Comparison of ENCODE assay signal across 27 mouse cellular contexts in genomic region chr10:73887771-73888170, GRCm38 (mm10).
DNase-seq lines count a peak whose midpoint lies in the region; ATAC-seq and TF ChIP-seq lines count a peak whose summit lies in the region.
"Had no signal": no experiment of that assay in that cellular context is flagged by ENCODE, and none has a peak within 500 bp of the region (broad histone marks: within the 10 kb centered on the region; RNA-seq: fewer than 3 reads in every experiment).

No protein-coding gene starts in this region.

- TF ChIP-seq CTCF in hindbrain, postnatal 0 days (IDR thresholded peaks at IDR 0.05; ENCODE audit: low read depth) = no peak
- no peak for TF ChIP-seq CTCF in brain, embryonic 14.5 days (IDR thresholded peaks at IDR 0.05; ENCODE audit: borderline replicate concordance, extremely low read depth, insufficient read depth, insufficient read length)

- ATAC-seq in hindbrain, postnatal 0 days = no peak
- ATAC-seq in hindbrain, embryonic 11.5 days (ENCODE audit: low FRiP score) = no peak
- ATAC-seq: forebrain, postnatal 0 days had no signal

- no peaks in the 10 kb centered on the region for H3K36me3 ChIP-seq in hindbrain, postnatal 0 days (ENCODE audit: insufficient read depth, low read length)
- no peaks in the 10 kb centered on the region for H3K36me3 ChIP-seq in hindbrain, embryonic 11.5 days (ENCODE audit: control insufficient read depth, insufficient read depth, low read length)
- H3K36me3 ChIP-seq: embryonic facial prominence, embryonic 15.5 days; forebrain, embryonic 12.5 days; G1E; heart, embryonic 13.5 days; kidney, embryonic 15.5 days; liver, embryonic 15.5 days; midbrain, embryonic 12.5 days; stomach, embryonic 15.5 days had no signal

- no peak overlapping the region for H3K4me3 ChIP-seq in hindbrain, postnatal 0 days (ENCODE audit: low read length)
- H3K4me3 ChIP-seq in hindbrain, embryonic 11.5 days (ENCODE audit: low read depth, low read length) = no peak overlapping the region
- H3K4me3 ChIP-seq: embryonic facial prominence, embryonic 15.5 days; forebrain, embryonic 12.5 days; heart, embryonic 13.5 days; kidney, embryonic 15.5 days; liver, embryonic 15.5 days; midbrain, embryonic 12.5 days; stomach, embryonic 15.5 days had no signal

- TF ChIP-seq POLR2A in brain, embryonic 14.5 days (IDR thresholded peaks at IDR 0.05; ENCODE audit: borderline replicate concordance, extremely low read depth, insufficient read depth, insufficient read length, poor library complexity, severe bottlenecking) = no peak

- H3K9me3 ChIP-seq in hindbrain, postnatal 0 days (ENCODE audit: low read length) = no peaks in the 10 kb centered on the region
- H3K9me3 ChIP-seq in hindbrain, embryonic 11.5 days (ENCODE audit: control insufficient read depth, low read length) = no peaks in the 10 kb centered on the region
- H3K9me3 ChIP-seq: embryonic facial prominence, embryonic 15.5 days; forebrain, embryonic 12.5 days; heart, embryonic 13.5 days; kidney, embryonic 15.5 days; liver, embryonic 15.5 days; midbrain, embryonic 12.5 days; stomach, embryonic 15.5 days had no signal

- H3K4me1 ChIP-seq in hindbrain, postnatal 0 days (ENCODE audit: insufficient read depth, low read length) = no peaks in the 10 kb centered on the region
- no peaks in the 10 kb centered on the region for H3K4me1 ChIP-seq in hindbrain, embryonic 11.5 days (replicated peaks; ENCODE audit: control insufficient read depth, insufficient read depth, low read length)
- H3K4me1 ChIP-seq: embryonic facial prominence, embryonic 15.5 days; forebrain, embryonic 12.5 days; heart, embryonic 13.5 days; kidney, embryonic 15.5 days; liver, embryonic 15.5 days; midbrain, embryonic 12.5 days; stomach, embryonic 15.5 days had no signal

- 66% methylated on average over 4 of the region's 4 CpGs for WGBS in hindbrain, postnatal 0 days
- 84% methylated on average over 4 of the region's 4 CpGs for WGBS in hindbrain, embryonic 11.5 days

- no peak overlapping the region for H3K9ac ChIP-seq in hindbrain, postnatal 0 days (replicated peaks; ENCODE audit: low read length)
- no peak overlapping the region for H3K9ac ChIP-seq in hindbrain, embryonic 11.5 days (ENCODE audit: low read depth, low read length)
- H3K9ac ChIP-seq: embryonic facial prominence, embryonic 15.5 days; forebrain, embryonic 12.5 days; forebrain, postnatal 0 days; heart, embryonic 13.5 days; kidney, embryonic 15.5 days; liver, embryonic 15.5 days; lung, embryonic 14.5 days; midbrain, embryonic 12.5 days; stomach, embryonic 15.5 days had no signal

- no peak overlapping the region for H3K4me2 ChIP-seq in hindbrain, postnatal 0 days (ENCODE audit: low read depth, low read length)
- no peak overlapping the region for H3K4me2 ChIP-seq in hindbrain, embryonic 11.5 days (replicated peaks; ENCODE audit: low read depth, low read length)
- H3K4me2 ChIP-seq: embryonic facial prominence, embryonic 15.5 days; forebrain, embryonic 12.5 days; heart, embryonic 13.5 days; kidney, embryonic 15.5 days; liver, embryonic 15.5 days; lung, embryonic 14.5 days; midbrain, embryonic 12.5 days; stomach, embryonic 15.5 days had no signal

- peak; percentile 12 for DNase-seq in adrenal gland, adult 8-10 months
- no peak for DNase-seq in adrenal gland, postnatal 4 days (ENCODE audit: low spot score in 2 of 2)
- DNase-seq in hindbrain, postnatal 0 days (ENCODE audit: low spot score) = peak; percentile 3
- no peak for DNase-seq in hindbrain, embryonic 11.5 days (ENCODE audit: low spot score)
- DNase-seq in adrenal gland, postnatal 10 days = peak; percentile 16
- peak; percentile 18 for DNase-seq in brain, embryonic 14.5 days (ENCODE audit: low read depth)
- DNase-seq in cerebellum, adult 11-12 months = no peak
- DNase-seq in layer of hippocampus, postnatal 14 days (ENCODE audit: low spot score in 2 of 2) = no peak
- DNase-seq: cerebellum, adult 8-10 months; cerebellum, postnatal 25 days; forebrain, postnatal 0 days; gastrocnemius, postnatal 10 days; heart, postnatal 10 days; kidney, adult 18-20 months; kidney, postnatal 25 days; left cerebral cortex, postnatal 4 days; lung, embryonic 14.5 days; lung, postnatal 14 days; right cerebral cortex, postnatal 25 days had no signal

- no peak overlapping the region for H3K27ac ChIP-seq in hindbrain, postnatal 0 days
- no peak overlapping the region for H3K27ac ChIP-seq in hindbrain, embryonic 11.5 days (ENCODE audit: low read depth, low read length)
- H3K27ac ChIP-seq: embryonic facial prominence, embryonic 15.5 days; forebrain, embryonic 12.5 days; heart, embryonic 13.5 days; kidney, embryonic 15.5 days; liver, embryonic 15.5 days; midbrain, embryonic 12.5 days; stomach, embryonic 15.5 days had no signal

- no peaks in the 10 kb centered on the region for H3K27me3 ChIP-seq in hindbrain, postnatal 0 days (ENCODE audit: insufficient read depth, low read length)
- H3K27me3 ChIP-seq in hindbrain, embryonic 11.5 days (ENCODE audit: control insufficient read depth, insufficient read depth, low read length) = no peaks in the 10 kb centered on the region
- H3K27me3 ChIP-seq: embryonic facial prominence, embryonic 15.5 days; forebrain, embryonic 12.5 days; heart, embryonic 13.5 days; kidney, embryonic 15.5 days; liver, embryonic 15.5 days; midbrain, embryonic 12.5 days; stomach, embryonic 15.5 days had no signal

Comparison
In these comparisons a context has a peak if more than half of its experiments do, and no peak if none do; other contexts are left out.
1. DNase-seq: peak in adrenal gland, adult 8-10 months (single experiment), hindbrain, postnatal 0 days (single experiment), adrenal gland, postnatal 10 days (single experiment) and brain, embryonic 14.5 days (single experiment); none in adrenal gland, postnatal 4 days (0 of 2), hindbrain, embryonic 11.5 days (single experiment), cerebellum, adult 11-12 months (single experiment) and layer of hippocampus, postnatal 14 days (0 of 2).